Mouse (Mus musculus) intestine, embryonic 15.5 days (tissue): ENCODE measurements around the gene Tmem108. TPM values are rescaled to one million over a fixed set of nuclear protein-coding genes. Genes with fewer than 3 reads are reported as not detected.

Experiments
- ATAC-seq: fragments of 200-750 bp; cut with Nextera tagmentation; 2 replicates; pipeline ENCODE4 v1.8.0; 2017; ENCODE audit warnings: moderate TSS enrichment, moderate library complexity
- H3K27ac ChIP-seq: fragments of 300-500 bp; sonication (generic); 2 replicates; pipeline ENCODE4 v1.5.1; 2015; ENCODE audit warnings: mild to moderate bottlenecking, inconsistent platforms
- H3K27me3 ChIP-seq: fragments of 300-500 bp; sonication (generic); replicated peaks from 2 replicates; pipeline ENCODE4 v1.6.1; 2015; ENCODE audit warnings: inconsistent platforms
- H3K36me3 ChIP-seq: fragments of 300-500 bp; sonication (generic); 2 replicates; pipeline ENCODE4 v1.6.1; 2015; ENCODE audit warnings: inconsistent platforms
- H3K4me1 ChIP-seq: fragments of 300-500 bp; sonication (generic); replicated peaks from 2 replicates; pipeline ENCODE4 v1.6.1; 2015; ENCODE audit warnings: inconsistent platforms
- H3K4me2 ChIP-seq: fragments of 300-500 bp; sonication (generic); replicated peaks from 2 replicates; pipeline ENCODE4 v1.6.1; 2015; ENCODE audit warnings: mild to moderate bottlenecking, inconsistent platforms
- H3K4me3 ChIP-seq: fragments of 300-500 bp; sonication (generic); replicated peaks from 2 replicates; pipeline ENCODE4 v1.5.1; 2015; ENCODE audit warnings: inconsistent platforms
- H3K9ac ChIP-seq: fragments of 300-500 bp; sonication (generic); 2 replicates; pipeline ENCODE4 v1.6.1; 2015; ENCODE audit warnings: inconsistent platforms
- H3K9me3 ChIP-seq: fragments of 300-500 bp; sonication (generic); 2 replicates; pipeline ENCODE4 v1.6.1; 2016; ENCODE audit warnings: inconsistent platforms
- WGBS: fragments of 180-500 bp; shearing (Covaris S2); methylation state at CpG from one replicate; pipeline ENCODE4 v1.1.7; 2015; 5-methylcytosine and 5-hydroxymethylcytosine counted together
- polyA plus RNA-seq: library from polyadenylated mRNA; unstranded; fragments of >200 nt; fragmentation: Nextera tagmentation; extraction: Ambion mirVana; gene quantifications from 2 replicates; pipeline ENCODE4 v1.2.1, GENCODE M21; 2015

Tmem108 gene
- polyA plus RNA-seq, 1 experiment from 2014 or later: 10.2 TPM

DNA sequence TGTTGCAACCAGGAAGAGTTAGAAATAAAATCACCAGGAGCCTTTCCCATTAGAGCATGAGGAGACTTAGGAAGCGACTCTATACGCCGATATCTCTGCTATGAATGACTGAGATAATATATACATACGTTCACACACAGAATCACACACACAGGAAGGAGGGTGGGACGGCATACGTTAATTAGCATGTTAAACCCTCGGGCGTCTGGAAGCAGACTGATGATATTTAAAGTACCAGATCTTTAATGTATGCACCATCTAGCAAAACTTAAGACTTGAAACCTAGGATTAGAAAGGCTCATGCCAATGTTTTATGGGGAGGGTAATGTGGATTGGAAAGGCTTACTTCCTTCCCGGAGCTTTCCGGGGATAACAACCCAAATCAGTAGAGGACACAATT is 119.3 kb downstream of the Tmem108 start:
- H3K27ac ChIP-seq: no peak overlapping the region
- H3K9ac ChIP-seq: no peak overlapping the region
- H3K36me3 ChIP-seq: no peaks in the 10 kb centered on the region
- no peaks in the 10 kb centered on the region for H3K9me3 ChIP-seq
- no peaks in the 10 kb centered on the region for H3K27me3 ChIP-seq
- ATAC-seq: no peak
- H3K4me1 ChIP-seq: no peaks in the 10 kb centered on the region
- 81% methylated on average over 10 of the region's 10 CpGs for WGBS
- H3K4me3 ChIP-seq: no peak overlapping the region
- no peak overlapping the region for H3K4me2 ChIP-seq

DNA sequence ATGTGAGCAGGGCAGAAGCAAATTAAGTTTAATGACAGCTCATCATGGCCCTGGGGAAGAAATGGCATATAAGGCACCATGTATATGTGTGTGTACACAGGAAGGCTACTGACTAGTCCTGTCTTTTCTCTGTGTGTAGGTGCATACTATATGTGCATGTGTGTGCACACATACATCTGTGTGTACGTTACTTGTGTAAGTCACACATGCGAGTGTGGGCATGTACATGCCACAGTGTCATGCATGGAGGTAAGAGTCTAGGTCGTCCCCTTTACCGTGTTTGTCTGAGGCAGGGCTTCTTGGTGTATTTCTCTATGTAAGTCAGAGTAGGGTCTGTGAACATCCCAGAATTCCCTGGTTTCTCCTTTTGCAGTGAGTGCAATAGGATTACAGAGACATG is 120.3 kb downstream of the Tmem108 start:
- no peak for ATAC-seq

DNA sequence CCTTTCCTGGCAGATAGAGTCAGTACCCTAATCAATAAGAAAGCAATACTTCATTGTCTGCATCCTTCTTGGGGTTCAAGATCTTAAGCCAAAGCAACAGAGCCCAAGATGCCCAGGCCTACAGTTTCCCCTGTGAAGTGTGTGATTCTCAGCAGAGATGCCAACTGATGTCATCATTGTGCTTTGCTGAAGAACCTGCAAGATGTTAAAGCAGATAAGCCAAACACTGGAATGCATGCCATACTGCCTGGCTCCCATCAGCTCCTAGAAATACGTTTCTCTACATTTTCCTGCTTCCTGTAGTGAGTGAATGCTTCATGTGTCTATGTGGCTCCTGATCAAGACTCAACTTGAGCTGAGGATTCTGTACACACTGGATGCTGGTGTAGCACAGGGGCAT is 122.2 kb downstream of the Tmem108 start:
- H3K27ac ChIP-seq: no peak overlapping the region
- no peak for ATAC-seq
- WGBS: 32% methylated on average over 1 of the region's 1 CpGs

More for the DNA sequence above, 120.3 kb downstream of the Tmem108 start:
- no peaks in the 10 kb centered on the region for H3K4me1 ChIP-seq
- H3K36me3 ChIP-seq: no peaks in the 10 kb centered on the region
- no peaks in the 10 kb centered on the region for H3K27me3 ChIP-seq
- H3K9me3 ChIP-seq: no peaks in the 10 kb centered on the region
- H3K4me3 ChIP-seq: no peak overlapping the region
- H3K27ac ChIP-seq: no peak overlapping the region
- H3K4me2 ChIP-seq: no peak overlapping the region
- 92% methylated on average over 4 of the region's 4 CpGs for WGBS
- no peak overlapping the region for H3K9ac ChIP-seq

DNA sequence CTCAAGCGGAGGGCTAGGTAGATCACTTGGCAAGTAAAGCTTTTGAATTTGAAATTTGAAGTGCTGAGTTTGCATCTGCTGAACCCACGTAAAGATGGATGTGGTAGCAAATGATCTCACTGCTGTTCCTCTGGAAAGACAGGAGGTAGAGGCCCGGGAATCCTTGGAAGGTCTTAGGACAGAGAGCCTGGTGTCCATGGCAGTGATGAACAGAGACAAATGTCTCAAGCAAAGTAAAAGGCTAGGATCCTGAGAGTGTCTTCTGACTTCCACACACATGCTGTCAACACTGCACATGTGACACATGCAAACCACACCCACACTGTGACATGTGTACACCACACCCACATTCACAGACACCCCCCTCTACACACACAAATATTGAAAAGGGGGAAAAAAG is 124.2 kb downstream of the Tmem108 start:
- Histone ChIP-seq H3K36me3 (no peaks in the 10 kb centered on the region), H3K4me2 (no peak overlapping the region), H3K4me3 (no peak overlapping the region), H3K4me1 (no peaks in the 10 kb centered on the region), H3K9me3 (no peaks in the 10 kb centered on the region), H3K9ac (no peak overlapping the region), H3K27ac (no peak overlapping the region), H3K27me3 (no peaks in the 10 kb centered on the region)
- no peak for ATAC-seq
- WGBS: 66% methylated on average over 3 of the region's 3 CpGs

More for the DNA sequence above, 122.2 kb downstream of the Tmem108 start:
- no peak overlapping the region for H3K9ac ChIP-seq
- no peak overlapping the region for H3K4me3 ChIP-seq
- no peaks in the 10 kb centered on the region for H3K36me3 ChIP-seq
- H3K4me2 ChIP-seq: no peak overlapping the region
- H3K4me1 ChIP-seq: no peaks in the 10 kb centered on the region
- no peaks in the 10 kb centered on the region for H3K27me3 ChIP-seq
- H3K9me3 ChIP-seq: no peaks in the 10 kb centered on the region

DNA sequence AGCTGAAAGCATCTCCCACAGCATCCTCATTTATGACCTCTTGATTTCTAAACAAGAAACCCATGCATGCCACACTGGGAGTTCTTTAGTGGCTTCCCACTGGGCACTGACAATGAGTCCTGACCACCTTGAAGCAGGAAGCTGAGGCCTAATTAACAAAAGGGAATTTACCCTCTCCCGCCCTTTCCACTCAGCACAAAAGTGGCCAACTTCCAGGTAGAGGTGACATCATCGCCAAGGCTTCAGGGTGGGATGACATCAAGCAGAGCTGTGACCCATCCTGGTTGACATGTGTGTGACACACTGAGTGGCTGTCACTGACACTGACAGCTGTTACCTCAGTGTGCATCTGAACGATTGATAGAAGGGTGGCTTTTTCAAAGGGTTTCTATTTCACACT is 124.8 kb downstream of the Tmem108 start:
- Histone ChIP-seq H3K27ac (no peak overlapping the region), H3K9me3 (no peaks in the 10 kb centered on the region), H3K36me3 (no peaks in the 10 kb centered on the region), H3K4me3 (no peak overlapping the region), H3K4me1 (no peaks in the 10 kb centered on the region), H3K9ac (no peak overlapping the region), H3K4me2 (no peak overlapping the region), H3K27me3 (no peaks in the 10 kb centered on the region)
- no peak for ATAC-seq
- WGBS: 48% methylated on average over 3 of the region's 3 CpGs

DNA sequence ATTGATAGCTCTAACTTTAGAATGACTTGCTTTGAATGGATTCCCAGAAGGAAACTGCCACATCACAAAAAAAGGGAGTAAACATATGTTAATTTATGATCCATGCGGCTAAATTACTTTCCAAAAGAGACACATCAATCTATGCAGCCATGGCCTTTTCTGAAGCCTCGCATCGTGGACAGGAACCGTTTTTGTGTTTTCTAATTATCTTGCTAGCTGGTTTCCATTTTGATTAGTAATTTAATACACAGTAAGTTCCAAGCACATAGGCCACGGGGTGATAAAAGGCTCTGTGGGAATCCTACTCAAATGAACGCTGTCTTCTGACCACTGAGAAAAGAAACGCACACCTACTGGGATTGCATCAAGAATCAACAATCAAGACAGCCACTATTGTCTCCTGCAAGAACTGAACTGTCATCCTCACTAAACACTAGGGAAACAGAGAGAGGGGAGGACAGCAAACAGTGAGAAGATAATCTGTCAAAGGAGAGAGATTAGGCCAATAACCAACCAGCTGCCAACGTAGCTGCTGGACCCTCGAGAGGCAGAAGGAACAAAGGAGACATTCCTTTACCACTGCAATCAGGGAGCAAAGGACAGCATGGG is 132.7 kb downstream of the Tmem108 start:
- Histone ChIP-seq H3K27ac (no peak overlapping the region), H3K27me3 (no peaks in the 10 kb centered on the region), H3K9me3 (no peaks in the 10 kb centered on the region), H3K36me3 (no peaks in the 10 kb centered on the region), H3K9ac (no peak overlapping the region), H3K4me1 (no peaks in the 10 kb centered on the region), H3K4me2 (no peak overlapping the region), H3K4me3 (no peak overlapping the region)
- no peak for ATAC-seq
- WGBS: 56% methylated on average over 9 of the region's 9 CpGs

DNA sequence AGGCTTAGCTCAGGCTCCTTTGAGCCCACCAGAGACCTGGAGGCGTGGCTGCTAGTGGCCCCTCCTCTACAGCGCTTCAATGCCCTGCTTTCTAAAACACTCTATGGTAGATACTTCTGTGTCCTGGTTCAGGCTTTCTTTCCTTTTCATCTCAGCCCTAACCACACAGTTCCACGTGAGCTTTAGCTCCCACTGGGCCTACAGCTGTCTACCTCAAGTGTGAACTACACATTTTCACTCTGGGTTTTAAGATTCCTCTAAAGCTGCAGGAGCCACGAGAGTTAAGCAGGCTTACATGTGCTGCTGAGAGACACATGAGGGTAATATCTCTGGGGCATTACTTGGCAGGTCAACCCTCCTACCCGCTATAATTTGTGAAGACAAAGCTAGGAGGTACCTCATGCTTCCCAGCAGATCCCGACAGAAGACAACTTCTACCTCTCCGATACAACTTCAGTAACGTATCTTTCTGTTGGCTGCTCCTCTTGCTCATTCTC is 134.2 kb downstream of the Tmem108 start:
- Histone ChIP-seq H3K9ac (no peak overlapping the region), H3K4me2 (no peak overlapping the region), H3K4me3 (no peak overlapping the region), H3K36me3 (no peaks in the 10 kb centered on the region), H3K9me3 (no peaks in the 10 kb centered on the region), H3K4me1 (no peaks in the 10 kb centered on the region), H3K27me3 (no peaks in the 10 kb centered on the region), H3K27ac (no peak overlapping the region)
- WGBS: 88% methylated on average over 8 of the region's 8 CpGs
- ATAC-seq: no peak

DNA sequence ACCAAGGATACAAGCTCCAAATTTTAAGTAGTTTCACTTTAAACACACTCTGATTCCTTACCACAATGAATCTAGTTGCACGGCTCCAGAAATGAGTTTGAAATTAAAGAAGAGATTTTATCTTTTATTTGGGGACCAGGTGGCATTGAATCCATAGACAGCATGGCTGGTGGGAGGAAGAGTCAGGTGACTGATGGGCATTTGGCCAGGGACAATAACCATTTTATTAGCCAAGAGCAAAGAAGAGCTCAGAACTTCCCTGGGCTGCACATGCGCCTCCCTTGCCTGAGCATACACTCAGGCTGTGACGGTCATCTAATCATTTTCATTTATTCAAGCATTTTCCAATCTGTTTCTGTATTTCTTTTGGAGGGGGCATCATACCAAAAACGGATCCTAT is 135.5 kb downstream of the Tmem108 start:
- Histone ChIP-seq H3K9me3 (no peaks in the 10 kb centered on the region), H3K4me2 (no peak overlapping the region), H3K4me1 (no peaks in the 10 kb centered on the region), H3K36me3 (no peaks in the 10 kb centered on the region), H3K27me3 (no peaks in the 10 kb centered on the region), H3K9ac (no peak overlapping the region), H3K4me3 (no peak overlapping the region), H3K27ac (no peak overlapping the region)
- WGBS: 88% methylated on average over 4 of the region's 4 CpGs
- no peak for ATAC-seq

DNA sequence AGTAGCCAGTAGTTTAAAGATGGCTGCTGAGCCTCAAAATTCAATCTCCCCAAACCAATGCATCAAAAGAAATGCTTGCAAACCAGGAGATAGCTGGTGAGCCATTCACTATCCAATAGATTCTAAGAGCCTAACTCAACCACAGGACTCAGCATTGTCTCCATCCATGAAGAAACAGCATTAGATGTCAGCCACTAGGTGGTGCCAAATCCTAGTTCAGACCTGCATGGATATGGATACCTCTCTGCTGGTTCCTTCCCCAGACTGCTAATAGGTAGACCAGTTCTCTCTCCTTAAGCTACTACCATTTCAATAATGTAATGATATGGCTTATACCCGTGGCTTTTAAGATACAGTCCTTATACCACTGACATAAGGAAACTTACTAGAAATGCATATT is 137.0 kb downstream of the Tmem108 start:
- no peak overlapping the region for H3K4me2 ChIP-seq
- no peak overlapping the region for H3K9ac ChIP-seq
- ATAC-seq: peak; percentile 72; the same call in 1 of the 2 replicates
- no peak overlapping the region for H3K27ac ChIP-seq
- H3K4me1 ChIP-seq: no peaks in the 10 kb centered on the region
- WGBS: 41% methylated on average over 1 of the region's 1 CpGs
- no peak overlapping the region for H3K4me3 ChIP-seq
- no peaks in the 10 kb centered on the region for H3K9me3 ChIP-seq
- H3K27me3 ChIP-seq: no peaks in the 10 kb centered on the region
- H3K36me3 ChIP-seq: no peaks in the 10 kb centered on the region

DNA sequence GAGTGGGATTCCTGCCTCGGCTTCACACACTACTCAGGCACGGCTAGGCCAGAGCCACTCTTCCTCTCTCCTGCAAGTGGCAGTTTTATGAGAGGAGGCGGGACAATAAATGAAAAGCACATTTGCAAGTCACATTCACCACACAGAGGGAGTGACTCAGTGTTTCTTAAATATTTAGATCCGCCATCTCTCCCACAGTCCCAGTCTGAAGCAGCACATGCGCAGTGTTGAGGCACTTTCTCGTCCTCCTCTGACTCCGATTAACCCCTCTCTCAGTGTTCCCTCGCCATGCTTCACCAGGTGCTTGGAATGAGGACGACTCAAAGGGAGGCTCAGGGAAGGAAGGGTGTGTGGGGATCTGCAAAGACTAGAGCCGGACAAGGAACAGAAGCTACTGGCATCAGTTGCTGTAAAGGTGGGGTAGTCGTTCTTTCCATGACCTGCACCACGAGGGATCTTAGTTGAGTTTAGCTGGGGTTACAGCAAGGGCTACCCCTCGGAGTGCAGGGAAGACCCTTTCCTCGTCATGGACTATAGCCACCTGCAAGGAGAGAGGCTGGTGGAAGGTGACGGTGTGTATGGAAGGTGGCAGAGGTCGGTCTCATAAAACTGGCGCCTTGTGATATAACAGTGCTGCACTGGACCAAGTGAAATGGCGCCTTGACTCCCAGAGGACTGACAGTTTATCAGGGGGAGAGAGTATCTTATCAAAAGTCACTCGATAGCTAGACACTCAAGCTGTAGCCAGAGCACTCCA is 137.9 kb downstream of the Tmem108 start:
- no peak overlapping the region for H3K27ac ChIP-seq
- no peak for ATAC-seq
- WGBS: 65% methylated on average over 19 of the region's 19 CpGs
- no peak overlapping the region for H3K4me2 ChIP-seq
- H3K4me1 ChIP-seq: no peaks in the 10 kb centered on the region
- no peaks in the 10 kb centered on the region for H3K9me3 ChIP-seq
- no peaks in the 10 kb centered on the region for H3K27me3 ChIP-seq
- H3K9ac ChIP-seq: no peak overlapping the region
- H3K4me3 ChIP-seq: no peak overlapping the region
- no peaks in the 10 kb centered on the region for H3K36me3 ChIP-seq

DNA sequence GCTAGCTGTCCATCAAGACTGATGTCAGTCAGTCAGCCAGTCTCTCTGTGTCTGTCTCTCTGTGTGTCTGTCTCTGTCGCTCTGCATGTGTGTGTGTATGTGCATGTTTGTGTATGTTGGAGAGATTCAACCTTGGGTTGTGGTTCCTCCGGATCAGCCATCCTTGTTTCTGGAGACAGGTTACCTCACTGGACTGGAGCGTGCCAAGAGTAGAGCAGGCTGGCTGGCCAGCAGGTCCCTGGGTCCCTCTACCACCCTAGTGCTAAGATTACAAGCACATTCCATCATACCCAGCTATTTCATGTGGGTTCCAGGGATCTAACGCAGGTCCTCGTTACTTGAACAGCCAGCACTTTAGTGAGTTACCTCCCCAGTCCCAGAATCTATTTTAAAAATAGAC is 138.6 kb downstream of the Tmem108 start:
- H3K27me3 ChIP-seq: no peaks in the 10 kb centered on the region
- H3K4me2 ChIP-seq: no peak overlapping the region
- no peaks in the 10 kb centered on the region for H3K9me3 ChIP-seq
- no peak overlapping the region for H3K9ac ChIP-seq
- no peak overlapping the region for H3K4me3 ChIP-seq
- no peak overlapping the region for H3K27ac ChIP-seq
- no peak for ATAC-seq
- no peaks in the 10 kb centered on the region for H3K4me1 ChIP-seq
- 87% methylated on average over 5 of the region's 5 CpGs for WGBS
- no peaks in the 10 kb centered on the region for H3K36me3 ChIP-seq

DNA sequence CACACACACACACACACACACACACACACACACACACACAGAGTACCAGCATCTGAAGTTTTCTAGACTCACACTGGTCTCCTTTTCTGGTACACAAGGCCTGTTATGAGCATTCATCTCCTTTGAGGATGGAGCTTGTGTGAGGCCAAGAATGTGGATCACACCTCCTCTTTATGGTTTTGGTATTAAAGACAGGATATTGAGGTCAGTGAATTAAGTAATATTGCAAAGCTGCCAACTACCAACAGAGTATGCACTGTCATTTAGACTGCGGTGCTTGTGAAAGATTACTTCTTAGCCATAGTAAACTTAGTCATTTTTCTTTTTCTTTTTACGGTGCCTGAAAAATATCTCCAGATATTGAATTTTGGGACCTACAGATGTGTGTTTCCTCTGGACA is 139.8 kb downstream of the Tmem108 start:
- H3K4me1 ChIP-seq: no peaks in the 10 kb centered on the region
- no peaks in the 10 kb centered on the region for H3K27me3 ChIP-seq
- no peak overlapping the region for H3K27ac ChIP-seq
- H3K9me3 ChIP-seq: no peaks in the 10 kb centered on the region
- H3K4me2 ChIP-seq: no peak overlapping the region
- WGBS: 90% methylated on average over 2 of the region's 2 CpGs
- H3K4me3 ChIP-seq: no peak overlapping the region
- ATAC-seq: no peak
- H3K36me3 ChIP-seq: no peaks in the 10 kb centered on the region
- no peak overlapping the region for H3K9ac ChIP-seq
